ENCODE assay signal across 16 mouse cellular contexts in the genomic region with DNA sequence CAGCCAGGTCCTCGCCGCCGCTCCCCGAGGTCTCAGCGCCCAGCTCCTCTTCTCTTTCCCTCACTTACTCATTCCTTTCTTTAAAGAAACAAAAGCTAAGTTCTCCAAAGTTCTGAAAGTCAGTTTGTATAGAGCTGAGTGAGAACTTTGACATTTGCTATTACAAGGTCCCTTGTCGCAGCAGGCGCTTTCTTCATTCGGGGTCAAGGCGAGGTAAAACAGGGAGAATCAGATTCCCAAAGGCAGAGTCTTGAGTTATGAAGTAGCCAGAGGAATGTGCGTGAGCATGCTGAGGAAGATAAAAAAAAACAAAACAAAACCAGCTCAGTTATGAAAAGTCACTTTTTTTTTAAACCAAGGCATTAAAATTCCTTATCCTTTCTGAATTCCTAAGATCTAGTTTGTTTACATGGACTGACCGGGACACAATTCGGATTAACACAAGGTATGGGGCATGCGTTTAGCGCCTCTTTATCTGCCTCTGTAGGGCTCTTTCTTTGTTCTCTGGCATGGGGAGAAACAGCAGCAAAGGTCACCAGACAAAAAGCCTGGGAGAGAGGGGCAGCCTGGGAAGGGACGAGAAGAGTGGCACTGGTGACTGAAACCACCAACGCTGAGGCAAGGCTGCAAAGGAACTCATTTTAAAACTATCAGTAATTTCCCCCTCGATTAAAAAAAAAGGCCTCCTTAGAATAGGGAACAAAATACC. TPM values are rescaled to one million over a fixed set of nuclear protein-coding genes. Genes with fewer than 3 reads are reported as not detected.
DNase-seq lines count a peak whose midpoint lies in the region; ATAC-seq and TF ChIP-seq lines count a peak whose summit lies in the region.
"Had no signal": no experiment of that assay in that cellular context is flagged by ENCODE, and none has a peak within 500 bp of the region (broad histone marks: within the 10 kb centered on the region; RNA-seq: fewer than 3 reads in every experiment).

No protein-coding gene starts in this region.

- TF ChIP-seq CTCF in lung, adult 2 months (IDR thresholded peaks at IDR 0.05; ENCODE audit: insufficient read depth, low read length), result no peak

- peaks cover 64% of the 10 kb centered on the region for H3K36me3 ChIP-seq in heart, embryonic 13.5 days
- peaks cover 45% of the 10 kb centered on the region for H3K36me3 ChIP-seq in lung, embryonic 15.5 days

- H3K27ac ChIP-seq in heart, embryonic 13.5 days (replicated peaks), result peak overlapping the region; percentile 66
- peak overlapping the region; percentile 18; the same call in 1 of the 2 replicates for H3K27ac ChIP-seq in lung, embryonic 15.5 days
- H3K27ac ChIP-seq in brown adipose tissue, adult 24 weeks (replicated peaks; ENCODE audit: low read depth, low read length), result peak overlapping the region; percentile 90
- H3K27ac ChIP-seq: forebrain, embryonic 15.5 days; neural tube, embryonic 13.5 days had no signal

- 0 out of 2 replicates have a peak overlapping the region, but pooled peaks have one; percentile 21 for H3K9ac ChIP-seq in heart, embryonic 13.5 days
- no peak overlapping the region for H3K9ac ChIP-seq in lung, embryonic 15.5 days
- H3K9ac ChIP-seq: forebrain, embryonic 15.5 days; neural tube, embryonic 13.5 days had no signal

- no peaks in the 10 kb centered on the region for H3K9me3 ChIP-seq in heart, embryonic 13.5 days
- H3K9me3 ChIP-seq in lung, embryonic 15.5 days, result no peaks in the 10 kb centered on the region
- H3K9me3 ChIP-seq: forebrain, embryonic 15.5 days; neural tube, embryonic 13.5 days had no signal

- no peaks in the 10 kb centered on the region for H3K27me3 ChIP-seq in heart, embryonic 13.5 days (replicated peaks)
- H3K27me3 ChIP-seq in lung, embryonic 15.5 days, result no peaks in the 10 kb centered on the region
- H3K27me3 ChIP-seq: forebrain, embryonic 15.5 days; neural tube, embryonic 13.5 days had no signal

- DNase-seq in heart, postnatal 4 days, result no peak
- no peak for DNase-seq in lung, adult 2 months
- DNase-seq in R1 (ENCODE audit: low read depth, low spot score), result peak; percentile 45
- DNase-seq in urinary bladder, adult 2 months (ENCODE audit: low spot score), result no peak
- DNase-seq: cerebellum, adult 8-10 months; layer of hippocampus, postnatal 36 days; left cerebral cortex, postnatal 4 days; lung, postnatal 4 days; thymus, adult 18-20 months had no signal

- no peak overlapping the region for H3K4me3 ChIP-seq in heart, embryonic 13.5 days
- H3K4me3 ChIP-seq in lung, embryonic 15.5 days, result no peak overlapping the region
- no peak overlapping the region for H3K4me3 ChIP-seq in lung, adult 2 months (replicated peaks; ENCODE audit: extremely low read depth, low read depth, low read length)
- no peak overlapping the region for H3K4me3 ChIP-seq in brown adipose tissue, adult 24 weeks (ENCODE audit: insufficient read depth, low read depth, low read length)
- H3K4me3 ChIP-seq: forebrain, embryonic 15.5 days; neural tube, embryonic 13.5 days had no signal

- H3K4me1 ChIP-seq in heart, embryonic 13.5 days, result peaks cover 18% of the 10 kb centered on the region
- peaks cover 4% of the 10 kb centered on the region for H3K4me1 ChIP-seq in lung, embryonic 15.5 days
- H3K4me1 ChIP-seq in lung, adult 2 months (ENCODE audit: control insufficient read depth, insufficient read depth, low read length), result no peaks in the 10 kb centered on the region; the same call in none of the 2 replicates
- H3K4me1 ChIP-seq in brown adipose tissue, adult 24 weeks (ENCODE audit: control insufficient read depth, insufficient read depth, insufficient read length, low read length), result peaks cover 3% of the 10 kb centered on the region
- H3K4me1 ChIP-seq: forebrain, embryonic 15.5 days had no signal

- no peak for TF ChIP-seq POLR2A in lung, adult 2 months (IDR thresholded peaks at IDR 0.05; ENCODE audit: borderline replicate concordance, extremely low read depth, low read depth, low read length)

- no peak for ATAC-seq in heart, embryonic 13.5 days (ENCODE audit: extremely low read depth, insufficient number of reproducible peaks, low FRiP score, low TSS enrichment)
- ATAC-seq in lung, embryonic 15.5 days (ENCODE audit: borderline replicate concordance, extremely low read depth, low FRiP score, low TSS enrichment), result no peak
- ATAC-seq: CD4-positive, CD25-positive, alpha-beta regulatory T cell, adult 4 months; forebrain, embryonic 15.5 days had no signal

- 59% methylated on average over 17 of the region's 17 CpGs for WGBS in heart, embryonic 13.5 days
- WGBS in lung, embryonic 15.5 days, result 58% methylated on average over 17 of the region's 17 CpGs
- WGBS in lung, adult 2 months, result 71% methylated on average over 17 of the region's 17 CpGs

- H3K4me2 ChIP-seq in heart, embryonic 13.5 days, result no peak overlapping the region
- no peak overlapping the region for H3K4me2 ChIP-seq in lung, embryonic 15.5 days
- H3K4me2 ChIP-seq: forebrain, embryonic 15.5 days; liver, embryonic 11.5 days; neural tube, embryonic 13.5 days had no signal

RNA-seq across cellular contexts. Expression of a gene that starts 29.1 kb away (rescaled TPM):
- 39.0 and 41.7 TPM in 2 replicates for polyA plus RNA-seq in heart, embryonic 13.5 days (2015; fragmentation: Nextera tagmentation; extraction: Ambion mirVana)
- 10 to 100 TPM; 19.7 to 22.7 TPM for total RNA-seq in heart, postnatal 4 days (2021)
- 51.2 and 56.5 TPM in 2 replicates for polyA plus RNA-seq in lung, embryonic 15.5 days (2015; fragmentation: Nextera tagmentation; extraction: Ambion mirVana)
- polyA plus RNA-seq in lung, adult 2 months (2012; rRNA removed), result 6.8 and 8.9 TPM in 2 replicates
- polyA plus RNA-seq in brown adipose tissue, adult 24 weeks (2012; ENCODE audit: insufficient read depth, insufficient read length, missing spikeins), result 8.4 and 11.5 TPM in 2 replicates
- polyA plus RNA-seq in urinary bladder, adult 2 months (2012; rRNA removed), result 18.3 and 21.9 TPM in 2 replicates

RNA-seq across cellular contexts. Expression of a gene that starts 33.3 kb away (rescaled TPM):
- polyA plus RNA-seq in heart, embryonic 13.5 days (2015; fragmentation: Nextera tagmentation; extraction: Ambion mirVana), result 4.1 and 4.4 TPM in 2 replicates
- 10 to 100 TPM; 10.3 to 12.9 TPM for total RNA-seq in heart, postnatal 4 days (2021)
- 9.2 and 10.0 TPM in 2 replicates for polyA plus RNA-seq in lung, embryonic 15.5 days (2015; fragmentation: Nextera tagmentation; extraction: Ambion mirVana)
- polyA plus RNA-seq in lung, adult 2 months (2012; rRNA removed), result 5.1 and 7.0 TPM in 2 replicates
- polyA plus RNA-seq in brown adipose tissue, adult 24 weeks (2012; ENCODE audit: insufficient read depth, insufficient read length, missing spikeins), result 1.0 and 2.5 TPM in 2 replicates
- 6.7 and 6.8 TPM in 2 replicates for polyA plus RNA-seq in urinary bladder, adult 2 months (2012; rRNA removed)

Comparison
In these comparisons a context has a peak if more than half of its experiments do, and no peak if none do; other contexts are left out.
1. H3K27ac ChIP-seq: peak in every context shown above with its lines; median percentile 90 in brown adipose tissue, adult 24 weeks; 66 in heart, embryonic 13.5 days; 18 in lung, embryonic 15.5 days.